Mouse (Mus musculus) heart, adult 2 months (tissue): Measurements from ENCODE around the gene Gnb4. TPM values are rescaled to one million over a fixed set of nuclear protein-coding genes. Genes with fewer than 3 reads are reported as not detected.

Source experiments
- DNase-seq, 2 experiments: peaks; one replicate each; pipeline ENCODE4 v3.0.0; 2021
- H3K27ac ChIP-seq: fragments of 200-600 bp; 2 replicates; pipeline ENCODE4 v1.8.1; 2022
- H3K27me3 ChIP-seq: fragments of 200-500 bp; 2 replicates; pipeline ENCODE4 v1.6.1; 2012; ENCODE audit warnings: mild to moderate bottlenecking, low read length, inconsistent platforms, mixed read lengths; ENCODE audit not compliant: control insufficient read depth, insufficient read depth
- H3K36me3 ChIP-seq: fragments of 200-500 bp; 2 replicates; pipeline ENCODE4 v1.6.1; 2012; ENCODE audit warnings: low read length, inconsistent platforms; ENCODE audit not compliant: control insufficient read depth, insufficient read depth
- H3K4me1 ChIP-seq: fragments of 200-500 bp; 2 replicates; pipeline ENCODE4 v1.6.1; 2011; ENCODE audit warnings: low read length; ENCODE audit not compliant: control insufficient read depth, insufficient read depth
- H3K4me3 ChIP-seq: fragments of 200-600 bp; 2 replicates; pipeline ENCODE4 v1.8.1; 2022
- H3K79me2 ChIP-seq: fragments of 200-500 bp; replicated peaks from 2 replicates; pipeline ENCODE4 v1.6.1; 2012; ENCODE audit warnings: mild to moderate bottlenecking, inconsistent platforms, low read length, moderate library complexity, mixed read lengths; ENCODE audit not compliant: control insufficient read depth, insufficient read depth
- H3K9ac ChIP-seq: fragments of 200-500 bp; 2 replicates; pipeline ENCODE4 v1.6.1; 2012; ENCODE audit warnings: low read depth, mild to moderate bottlenecking, control low read depth, inconsistent platforms, low read length, mixed read lengths
- CTCF ChIP-seq: fragments of 200-600 bp; IDR thresholded peaks from 2 replicates; pipeline ENCODE4 v1.8.1; 2022; ENCODE audit warnings: antibody characterized with exemption, mild to moderate bottlenecking, moderate library complexity
- EP300 ChIP-seq: fragments of 200-500 bp; IDR thresholded peaks from 2 replicates; pipeline ENCODE4 v1.6.1; 2011; ENCODE audit warnings: low read depth, low read length, control low read depth; ENCODE audit not compliant: insufficient read depth
- POLR2A ChIP-seq: fragments of 200-500 bp; IDR thresholded peaks from 2 replicates; pipeline ENCODE4 v1.6.1; 2011; ENCODE audit warnings: mild to moderate bottlenecking, low read depth, low read length, control low read depth; ENCODE audit not compliant: insufficient read depth
- WGBS: fragments of 180-500 bp; shearing (Covaris S2); methylation state at CpG from one replicate; pipeline ENCODE4 v1.1.7; 2018; 5-methylcytosine and 5-hydroxymethylcytosine counted together
- intact Hi-C: fragments of 180-260 bp; cut with DNase I; formaldehyde crosslinking; loops from one replicate; pipeline ENCODE4 v1.15.1; 2025
- long read RNA-seq: library from polyadenylated mRNA; stranded (forward); transcript quantifications from one replicate; pipeline ENCODE4 v2.0.0, GENCODE M21; 2021
- polyA plus RNA-seq: library from polyadenylated mRNA; depleted of rRNA; stranded (reverse); fragments of >200 nt; gene quantifications from 2 replicates; pipeline ENCODE4 v1.2.3, GENCODE M21; 2012; rRNA removed
- total RNA-seq, 2 experiments: library from RNA; stranded (reverse); gene quantifications; 2 replicates each; pipeline ENCODE4 v1.2.3; 2021

The Gnb4 gene
- total RNA-seq (10 to 100 TPM; 12.4 to 15.5 TPM), polyA plus RNA-seq (18.5 and 36.0 TPM in 2 replicates)
- long read RNA-seq, full-length matches to known transcripts: 12 of 13 reads
- long read RNA-seq, partial matches to known transcripts: 0 of 13 reads
- long read RNA-seq, other reads (novel, unspliced or antisense): 1 of 13 reads

DNA sequence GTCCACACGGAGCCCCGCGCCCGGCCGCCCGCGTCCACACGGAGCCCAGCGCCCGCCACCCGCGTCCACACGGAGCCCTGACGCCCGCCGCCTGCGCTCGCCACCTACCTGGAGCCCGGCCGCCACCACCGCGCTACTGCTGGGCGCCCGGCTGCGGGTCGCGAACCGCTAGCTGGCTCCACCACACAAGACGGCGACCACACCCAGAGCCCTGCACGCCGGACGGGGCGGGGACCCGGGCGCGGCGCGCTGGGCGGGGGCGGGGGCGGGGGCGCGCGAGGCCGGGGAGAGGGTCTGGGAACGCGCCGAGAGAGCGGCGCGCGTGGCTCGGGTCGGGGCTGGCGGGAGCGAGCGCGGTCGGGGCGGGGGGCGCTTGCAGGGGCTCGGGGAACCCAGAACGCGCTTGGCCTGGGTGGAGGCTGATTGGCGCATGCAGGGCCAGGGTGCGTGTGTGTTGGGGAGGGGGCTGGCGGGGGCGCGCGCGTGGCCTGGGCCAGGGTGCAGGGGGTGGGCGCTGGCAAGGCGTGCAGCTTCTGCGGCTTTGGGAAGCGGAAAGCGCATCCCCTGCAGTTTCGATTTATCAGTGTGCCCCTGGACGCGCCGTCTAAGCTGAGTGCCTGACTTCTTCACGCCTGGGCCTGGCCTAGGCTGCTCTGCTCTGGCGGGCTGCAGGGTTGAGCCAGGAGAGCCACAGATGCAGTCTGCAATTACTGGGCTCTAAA is at the start of gene Gnb4:
Gene Gnb4 (minus strand): TSS at position 255 of the 722 bp plus-strand sequence.
- Histone ChIP-seq H3K27me3 (no peaks in the 10 kb centered on the region), H3K36me3 (no peaks in the 10 kb centered on the region), H3K4me1 (peaks cover 3% of the 10 kb centered on the region), H3K9ac (peak within 1 kb of the TSS; percentile 98), H3K27ac (peak within 1 kb of the TSS; percentile 70), H3K4me3 (peak within 1 kb of the TSS; percentile 63), H3K79me2 (no peaks in the 10 kb centered on the region)
- WGBS: 2% methylated on average over 76 of the region's 83 CpGs
- intact Hi-C loops: loop anchor here (5.0 kb wide), 1 partner anchor 51 kb away; no protein-coding TSS in a partner anchor
- TF ChIP-seq POLR2A: no peak
- no peak for TF ChIP-seq EP300
- TF ChIP-seq CTCF: no peak
- DNase-seq: peak; percentile 76 to 78

- DNase-seq: no peak
- intact Hi-C loops: no loop called here
- Histone ChIP-seq H3K36me3 (no peaks in the 10 kb centered on the region), H3K27me3 (no peaks in the 10 kb centered on the region), H3K79me2 (no peaks in the 10 kb centered on the region), H3K9ac (no peak overlapping the region), H3K27ac (no peak overlapping the region), H3K4me1 (peaks cover 2% of the 10 kb centered on the region; the same call in 1 of the 2 replicates), H3K4me3 (no peak overlapping the region)
- no peak for TF ChIP-seq CTCF
- TF ChIP-seq POLR2A: no peak
- TF ChIP-seq EP300: no peak
- WGBS: 97% methylated on average over 3 of the region's 3 CpGs
These were observed 45.2 kb upstream of the Gnb4 start for GRCm38 (mm10) chr3:32661556-32661930.

- H3K4me3 ChIP-seq: no peak overlapping the region
- intact Hi-C loops: no loop called here
- no peak for TF ChIP-seq CTCF
- TF ChIP-seq POLR2A: no peak
- TF ChIP-seq EP300: no peak
- no peak for DNase-seq
- H3K9ac ChIP-seq: no peak overlapping the region
- peaks cover 2% of the 10 kb centered on the region; the same call in 1 of the 2 replicates for H3K4me1 ChIP-seq
- H3K27ac ChIP-seq: no peak overlapping the region
- 68% methylated on average over 8 of the region's 8 CpGs for WGBS
- no peaks in the 10 kb centered on the region for H3K36me3 ChIP-seq
- no peaks in the 10 kb centered on the region for H3K27me3 ChIP-seq
- H3K79me2 ChIP-seq: no peaks in the 10 kb centered on the region
These were observed 44.6 kb upstream of the Gnb4 start for GRCm38 (mm10) chr3:32660831-32661555.

GRCm38 (mm10) chr3:32660276-32660675 is 43.9 kb upstream of the Gnb4 start:
- TF ChIP-seq CTCF (no peak), EP300 (no peak), POLR2A (no peak)
- Histone ChIP-seq H3K9ac (no peak overlapping the region), H3K4me3 (no peak overlapping the region), H3K27ac (no peak overlapping the region), H3K4me1 (peaks cover 2% of the 10 kb centered on the region; the same call in 1 of the 2 replicates), H3K79me2 (no peaks in the 10 kb centered on the region), H3K36me3 (no peaks in the 10 kb centered on the region), H3K27me3 (no peaks in the 10 kb centered on the region)
- DNase-seq: no peak
- 57% methylated on average over 8 of the region's 8 CpGs for WGBS
- intact Hi-C loops: no loop called here

- Histone ChIP-seq H3K27me3 (no peaks in the 10 kb centered on the region), H3K27ac (no peak overlapping the region), H3K36me3 (no peaks in the 10 kb centered on the region), H3K4me3 (no peak overlapping the region), H3K9ac (no peak overlapping the region), H3K79me2 (no peaks in the 10 kb centered on the region), H3K4me1 (peaks cover 2% of the 10 kb centered on the region; the same call in 1 of the 2 replicates)
- TF ChIP-seq EP300 (no peak), POLR2A (no peak), CTCF (no peak)
- intact Hi-C loops: no loop called here
- DNase-seq: no peak
- 91% methylated on average over 2 of the region's 2 CpGs for WGBS
These were observed 43.1 kb upstream of the Gnb4 start for GRCm38 (mm10) chr3:32659506-32659905.

DNA sequence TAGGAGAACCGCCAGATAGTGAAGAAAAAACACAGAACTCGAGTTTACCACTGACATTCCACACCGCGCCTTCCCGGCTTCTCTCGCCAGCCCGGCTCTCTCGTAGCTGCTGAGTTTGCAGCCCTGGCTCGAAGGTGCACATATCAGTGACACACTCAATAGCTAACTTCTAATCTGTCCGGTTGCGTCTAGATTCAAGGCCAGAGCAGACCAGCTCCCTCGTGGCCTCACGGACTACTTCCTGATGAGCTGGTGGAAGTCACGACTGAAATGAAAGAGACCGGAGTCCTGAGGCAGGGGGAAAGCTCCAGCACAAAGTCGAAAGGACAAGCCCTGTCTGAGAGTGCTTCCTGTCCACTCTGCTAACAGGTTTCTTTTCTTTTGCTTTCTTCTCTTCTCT is 42.4 kb upstream of the Gnb4 start:
- 11% methylated on average over 16 of the region's 16 CpGs for WGBS
- no peaks in the 10 kb centered on the region for H3K36me3 ChIP-seq
- peak overlapping the region; percentile 49 for H3K4me3 ChIP-seq
- H3K9ac ChIP-seq: peak overlapping the region; percentile 62
- intact Hi-C loops: no loop called here
- DNase-seq: peak; percentile 12 to 42
- H3K4me1 ChIP-seq: peaks cover 2% of the 10 kb centered on the region; the same call in 1 of the 2 replicates
- TF ChIP-seq POLR2A (no peak), CTCF (no peak), EP300 (no peak)
- H3K27ac ChIP-seq: peak overlapping the region; percentile 48; the same call in 1 of the 2 replicates
- no peaks in the 10 kb centered on the region for H3K27me3 ChIP-seq
- no peaks in the 10 kb centered on the region for H3K79me2 ChIP-seq
